Mouse (Mus musculus): ENCODE results near the gene Smad9. TPM values are rescaled to one million over a fixed set of nuclear protein-coding genes. Genes with fewer than 3 reads are reported as not detected.
A peak's percentile ranks its signal among the peaks of the same experiment; 100 is the strongest.

Smad9 gene
- total and polyA plus RNA-seq, 2 experiments from 2014 or later = 0.67 to 4.6 TPM

DNA sequence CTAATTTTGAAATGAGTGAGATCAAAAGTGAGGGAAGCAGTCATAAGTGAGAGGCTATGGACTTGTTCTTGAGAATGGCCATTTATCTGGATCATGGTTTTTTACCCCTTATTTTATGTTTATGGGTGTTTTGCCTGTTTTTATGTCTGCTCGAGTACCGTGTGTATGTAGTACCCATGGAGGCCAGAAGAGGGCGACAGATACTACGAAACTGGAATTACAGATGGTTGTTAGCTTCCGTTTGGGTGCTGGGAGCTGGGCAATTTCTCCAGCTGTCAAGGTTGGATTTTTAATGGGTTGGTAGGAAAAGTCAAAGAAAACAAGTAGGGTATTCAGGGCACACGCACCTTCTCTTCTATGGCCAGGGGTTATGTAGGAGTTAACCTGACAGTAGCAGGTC is 38.4 kb downstream of the Smad9 start:
- DNase-seq (ENCODE audit: low spot score) = no peak
- Histone ChIP-seq H3K36me3 (ENCODE audit: insufficient read depth, low read length) (no peaks in the 10 kb centered on the region), H3K9ac (replicated peaks; ENCODE audit: low read length, poor library complexity, severe bottlenecking) (no peak overlapping the region), H3K4me2 (ENCODE audit: low read depth, low read length, poor library complexity, severe bottlenecking) (no peak overlapping the region), H3K27ac (ENCODE audit: low read depth, low read length) (no peak overlapping the region), H3K4me3 (ENCODE audit: low read depth, low read length) (no peak overlapping the region), H3K9me3 (ENCODE audit: low read length) (no peaks in the 10 kb centered on the region), H3K4me1 (ENCODE audit: insufficient read depth, low read length) (no peaks in the 10 kb centered on the region), H3K27me3 (ENCODE audit: insufficient read depth, low read length) (no peaks in the 10 kb centered on the region)
- no peak for ATAC-seq (ENCODE audit: low FRiP score)
- peak; percentile 42 for TF ChIP-seq CTCF (IDR thresholded peaks at IDR 0.05)
- 87% methylated on average over 6 of the region's 6 CpGs for WGBS

DNA sequence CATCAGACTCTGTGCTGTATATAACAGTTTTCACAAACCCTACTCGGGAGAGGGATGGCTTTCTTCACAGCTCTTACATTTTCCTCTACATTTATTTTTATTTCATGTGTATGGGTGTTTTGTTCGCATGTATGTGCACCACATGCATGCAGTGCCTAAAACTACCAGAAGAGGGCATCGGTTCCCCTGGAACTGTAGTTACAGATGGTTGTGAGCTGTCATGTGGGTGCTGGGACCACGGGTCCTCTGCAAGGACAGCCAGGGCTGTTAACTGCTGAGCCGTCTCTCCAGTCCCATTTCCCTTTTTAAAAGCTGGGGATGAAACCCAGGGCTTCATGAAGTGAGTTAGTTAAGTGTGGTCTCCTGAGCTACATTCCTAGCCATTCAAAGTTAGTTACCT is 40.0 kb downstream of the Smad9 start:
- DNase-seq (ENCODE audit: low spot score) = no peak
- Histone ChIP-seq H3K4me1 (ENCODE audit: insufficient read depth, low read length) (no peaks in the 10 kb centered on the region), H3K27ac (ENCODE audit: low read depth, low read length) (no peak overlapping the region), H3K9ac (replicated peaks; ENCODE audit: low read length, poor library complexity, severe bottlenecking) (no peak overlapping the region), H3K9me3 (ENCODE audit: low read length) (no peaks in the 10 kb centered on the region), H3K36me3 (ENCODE audit: insufficient read depth, low read length) (no peaks in the 10 kb centered on the region), H3K27me3 (ENCODE audit: insufficient read depth, low read length) (no peaks in the 10 kb centered on the region), H3K4me2 (ENCODE audit: low read depth, low read length, poor library complexity, severe bottlenecking) (no peak overlapping the region), H3K4me3 (ENCODE audit: low read depth, low read length) (no peak overlapping the region)
- no peak for ATAC-seq (ENCODE audit: low FRiP score)
- TF ChIP-seq CTCF (IDR thresholded peaks at IDR 0.05) = peak; percentile 38
- 90% methylated on average over 5 of the region's 5 CpGs for WGBS

DNA sequence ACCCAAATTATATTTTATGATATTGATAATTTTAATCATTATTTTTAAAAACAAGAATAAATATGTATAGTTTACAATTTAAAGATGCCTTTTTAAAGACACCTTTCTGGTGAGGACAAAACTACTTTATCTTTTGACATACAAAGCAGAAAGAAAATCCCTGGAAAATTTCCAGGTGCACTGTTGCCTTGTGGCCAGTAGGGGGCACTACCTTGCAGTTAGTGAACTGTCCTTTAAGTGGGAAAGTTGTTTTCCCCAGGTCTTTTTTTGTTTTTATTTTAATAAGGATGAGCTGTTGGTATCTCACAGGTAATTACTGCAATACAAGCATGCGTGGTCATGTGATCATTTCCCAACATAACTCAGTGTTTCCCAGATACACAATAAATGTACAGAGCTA is 40.4 kb downstream of the Smad9 start:
- Histone ChIP-seq H3K4me1 (ENCODE audit: insufficient read depth, low read length) (no peaks in the 10 kb centered on the region), H3K27me3 (ENCODE audit: insufficient read depth, low read length) (no peaks in the 10 kb centered on the region), H3K4me3 (ENCODE audit: low read depth, low read length) (no peak overlapping the region), H3K9ac (replicated peaks; ENCODE audit: low read length, poor library complexity, severe bottlenecking) (no peak overlapping the region), H3K9me3 (ENCODE audit: low read length) (no peaks in the 10 kb centered on the region), H3K4me2 (ENCODE audit: low read depth, low read length, poor library complexity, severe bottlenecking) (no peak overlapping the region), H3K36me3 (ENCODE audit: insufficient read depth, low read length) (no peaks in the 10 kb centered on the region), H3K27ac (ENCODE audit: low read depth, low read length) (no peak overlapping the region)
- WGBS = 100% methylated on average over 1 of the region's 1 CpGs
- DNase-seq (ENCODE audit: low spot score) (no peak), ATAC-seq (ENCODE audit: low FRiP score) (no peak)
- TF ChIP-seq CTCF (IDR thresholded peaks at IDR 0.05) = peak; percentile 56

DNA sequence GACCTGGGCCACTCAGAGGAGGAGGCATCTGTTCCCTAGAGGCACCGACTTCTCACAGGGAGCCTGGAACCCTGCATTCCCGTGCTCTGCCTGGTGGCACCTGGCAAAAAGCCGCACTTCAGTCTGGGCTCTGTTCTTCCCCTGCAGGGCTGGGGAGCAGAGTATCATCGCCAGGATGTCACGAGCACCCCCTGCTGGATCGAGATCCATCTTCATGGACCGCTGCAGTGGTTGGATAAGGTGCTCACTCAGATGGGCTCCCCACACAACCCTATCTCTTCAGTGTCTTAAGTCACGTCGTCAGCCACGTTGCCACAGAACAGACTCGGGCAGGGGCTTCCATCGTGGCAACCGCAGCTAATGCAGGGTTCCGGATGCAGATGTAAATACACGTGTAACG is 41.8 kb downstream of the Smad9 start:
- Histone ChIP-seq H3K9me3 (ENCODE audit: low read length) (no peaks in the 10 kb centered on the region), H3K4me2 (ENCODE audit: low read depth, low read length, poor library complexity, severe bottlenecking) (no peak overlapping the region), H3K4me1 (ENCODE audit: insufficient read depth, low read length) (no peaks in the 10 kb centered on the region), H3K4me3 (ENCODE audit: low read depth, low read length) (no peak overlapping the region), H3K36me3 (ENCODE audit: insufficient read depth, low read length) (no peaks in the 10 kb centered on the region), H3K27me3 (ENCODE audit: insufficient read depth, low read length) (no peaks in the 10 kb centered on the region), H3K27ac (ENCODE audit: low read depth, low read length) (no peak overlapping the region), H3K9ac (replicated peaks; ENCODE audit: low read length, poor library complexity, severe bottlenecking) (no peak overlapping the region)
- peak; percentile 71 for TF ChIP-seq CTCF (IDR thresholded peaks at IDR 0.05)
- peak; percentile 49; the same call in 1 of the 2 replicates for ATAC-seq (ENCODE audit: low FRiP score)
- DNase-seq (ENCODE audit: low spot score) = peak; percentile 60
- 37% methylated on average over 16 of the region's 16 CpGs for WGBS

DNA sequence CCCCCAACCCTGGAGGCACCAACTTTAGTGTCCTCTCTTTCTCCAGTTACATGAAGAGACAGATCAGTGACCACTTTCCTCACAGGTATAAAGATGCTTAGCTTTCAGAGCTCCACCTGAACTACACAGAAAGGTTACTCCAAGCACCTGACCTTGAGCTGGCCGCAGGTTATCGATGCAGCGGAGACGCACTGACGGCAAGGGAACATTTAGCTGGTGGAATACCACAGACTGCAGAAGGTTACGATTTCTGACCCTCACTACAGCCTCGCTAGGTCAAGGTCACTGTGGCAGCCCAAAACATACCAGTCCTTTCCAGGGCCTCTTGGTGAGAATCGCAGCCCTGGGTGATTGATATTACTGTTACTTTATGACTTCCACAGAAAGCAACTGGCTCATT is 48.3 kb downstream of the Smad9 start:
- ATAC-seq (ENCODE audit: low FRiP score) = no peak
- Histone ChIP-seq H3K4me3 (ENCODE audit: low read depth, low read length) (no peak overlapping the region), H3K27ac (ENCODE audit: low read depth, low read length) (no peak overlapping the region), H3K9me3 (ENCODE audit: low read length) (no peaks in the 10 kb centered on the region), H3K4me1 (ENCODE audit: insufficient read depth, low read length) (0 out of 2 replicates have a peak, but pooled peaks cover 5% of the 10 kb centered on the region), H3K4me2 (ENCODE audit: low read depth, low read length, poor library complexity, severe bottlenecking) (no peak overlapping the region), H3K36me3 (ENCODE audit: insufficient read depth, low read length) (peaks cover 11% of the 10 kb centered on the region), H3K27me3 (ENCODE audit: insufficient read depth, low read length) (no peaks in the 10 kb centered on the region), H3K9ac (replicated peaks; ENCODE audit: low read length, poor library complexity, severe bottlenecking) (no peak overlapping the region)
- WGBS = 99% methylated on average over 8 of the region's 8 CpGs
- no peak for TF ChIP-seq CTCF (IDR thresholded peaks at IDR 0.05)
- DNase-seq (ENCODE audit: low spot score) = no peak

DNA sequence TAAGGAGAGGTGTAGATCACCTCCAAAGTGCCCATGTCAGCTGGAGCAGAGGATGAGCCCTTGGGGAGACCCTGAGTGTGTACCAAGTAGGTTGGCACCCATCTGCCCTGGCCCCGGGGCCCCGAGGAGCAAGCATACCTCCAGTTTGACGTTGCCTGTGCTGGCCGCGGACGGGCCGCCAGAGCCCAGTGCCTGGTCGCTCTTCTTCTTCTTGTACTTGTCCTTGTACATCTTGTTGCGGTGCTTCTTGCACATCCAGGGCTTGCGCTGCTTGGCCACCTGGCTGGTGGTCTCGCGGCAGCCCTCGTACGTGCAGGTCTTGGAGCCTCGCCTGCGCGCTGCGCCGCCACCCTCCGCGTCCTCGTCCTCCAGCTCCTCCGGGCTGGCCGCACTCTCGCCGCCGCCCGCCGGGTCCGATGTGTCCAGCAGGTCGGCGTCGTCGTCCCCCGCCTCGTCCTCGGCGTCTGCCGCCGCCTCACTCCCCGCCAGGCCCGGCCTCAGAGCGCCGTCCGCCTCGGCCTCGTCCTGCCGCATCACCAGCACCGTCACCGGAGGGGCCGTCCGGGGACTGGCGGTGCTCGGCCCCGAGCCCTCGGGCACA is 51.8 kb downstream of the Smad9 start:
- TF ChIP-seq CTCF (IDR thresholded peaks at IDR 0.05) = no peak
- H3K9ac ChIP-seq (replicated peaks; ENCODE audit: low read length, poor library complexity, severe bottlenecking) = peak overlapping the region; percentile 82
- DNase-seq (ENCODE audit: low spot score) (peak; percentile 34), ATAC-seq (ENCODE audit: low FRiP score) (peak; percentile 79; the same call in 1 of the 2 replicates)
- no peaks in the 10 kb centered on the region for H3K9me3 ChIP-seq (ENCODE audit: low read length)
- H3K4me2 ChIP-seq (ENCODE audit: low read depth, low read length, poor library complexity, severe bottlenecking) = peak overlapping the region; percentile 83
- peaks cover 11% of the 10 kb centered on the region for H3K36me3 ChIP-seq (ENCODE audit: insufficient read depth, low read length)
- no peaks in the 10 kb centered on the region for H3K27me3 ChIP-seq (ENCODE audit: insufficient read depth, low read length)
- H3K4me3 ChIP-seq (ENCODE audit: low read depth, low read length) = peak overlapping the region; percentile 86
- 0 out of 2 replicates have a peak, but pooled peaks cover 5% of the 10 kb centered on the region for H3K4me1 ChIP-seq (ENCODE audit: insufficient read depth, low read length)
- H3K27ac ChIP-seq (ENCODE audit: low read depth, low read length) = peak overlapping the region; percentile 96
- under 1% methylated on average over 54 of the region's 56 CpGs for WGBS
